Mouse (Mus musculus) kidney, postnatal 10 days (tissue): ENCODE data around the gene Alg12.
A peak's percentile ranks its signal among the peaks of the same experiment; 100 is the strongest.
"Not testable (repeated sequence)": the region's sequence is repeated elsewhere in the genome, so short reads cannot be mapped to it uniquely, and the experiment has no call there.

ENCODE experiments used
- DNase-seq: peaks from one replicate; pipeline ENCODE4 v3.0.0; 2021; ENCODE audit warnings: mixed read lengths

Alg12 gene

GRCm38 (mm10) chr15:88830696-88831095 lies 11.6 kb upstream of the Alg12 start:
- peak; percentile 24 for DNase-seq

- peak; percentile 59 for DNase-seq
Observed at GRCm38 (mm10) chr15:88829791-88830440, 10.8 kb upstream of the Alg12 start.

GRCm38 (mm10) chr15:88828800-88829705 lies 9.9 kb upstream of the Alg12 start:
- peak; percentile 96 for DNase-seq

GRCm38 (mm10) chr15:88827991-88828799 lies 9.1 kb upstream of the Alg12 start:
- peak; percentile 85 for DNase-seq

GRCm38 (mm10) chr15:88827466-88827865 lies 8.3 kb upstream of the Alg12 start:
- no peak for DNase-seq

GRCm38 (mm10) chr15:88823376-88823775 lies 4.3 kb upstream of the Alg12 start:
- DNase-seq, result no peak

- DNase-seq, result no peak
Observed at GRCm38 (mm10) chr15:88822513-88822912, 3.4 kb upstream of the Alg12 start.

GRCm38 (mm10) chr15:88821403-88821802 lies 2.3 kb upstream of the Alg12 start:
- DNase-seq, result no peak

- DNase-seq, result no peak
Observed at GRCm38 (mm10) chr15:88819906-88820303, 787 bp upstream of the Alg12 start.

- DNase-seq, result no peak
Observed at GRCm38 (mm10) chr15:88815196-88815700, 3.9 kb downstream of the Alg12 start.

GRCm38 (mm10) chr15:88814411-88815047 lies 4.6 kb downstream of the Alg12 start:
- DNase-seq, result no peak

GRCm38 (mm10) chr15:88813873-88814272 lies 5.2 kb downstream of the Alg12 start:
- not testable (repeated sequence) for DNase-seq

- DNase-seq, result no peak
Observed at GRCm38 (mm10) chr15:88813262-88813661, 5.9 kb downstream of the Alg12 start.

GRCm38 (mm10) chr15:88810369-88810768 lies 8.7 kb downstream of the Alg12 start:
- DNase-seq, result no peak

GRCm38 (mm10) chr15:88808121-88808520 lies 11.0 kb downstream of the Alg12 start:
- no peak for DNase-seq

GRCm38 (mm10) chr15:88802348-88802747 lies 16.8 kb downstream of the Alg12 start:
- DNase-seq, result no peak

GRCm38 (mm10) chr15:88801903-88802302 lies 17.2 kb downstream of the Alg12 start:
- no peak for DNase-seq

- peak; percentile 64 for DNase-seq
Observed at GRCm38 (mm10) chr15:88800921-88801354, 18.2 kb downstream of the Alg12 start.

GRCm38 (mm10) chr15:88799950-88800371 lies 19.2 kb downstream of the Alg12 start:
- peak; percentile 55 for DNase-seq

GRCm38 (mm10) chr15:88794729-88795128 lies 24.4 kb downstream of the Alg12 start:
- not testable (repeated sequence) for DNase-seq

GRCm38 (mm10) chr15:88792140-88792850 lies 26.8 kb downstream of the Alg12 start:
- DNase-seq, result no peak

- DNase-seq, result not testable (repeated sequence)
Observed at GRCm38 (mm10) chr15:88774630-88775029, 44.5 kb downstream of the Alg12 start.
